Mouse (Mus musculus) intestine, embryonic 15.5 days (tissue): ENCODE measurements around the gene Cers2. TPM values are rescaled to one million over a fixed set of nuclear protein-coding genes. Genes with fewer than 3 reads are reported as not detected.

ENCODE experiments used
- ATAC-seq: fragments of 200-750 bp; cut with Nextera tagmentation; 2 replicates; pipeline ENCODE4 v1.8.0; 2017; ENCODE audit warnings: moderate TSS enrichment, moderate library complexity
- H3K27ac ChIP-seq: fragments of 300-500 bp; sonication (generic); 2 replicates; pipeline ENCODE4 v1.5.1; 2015; ENCODE audit warnings: mild to moderate bottlenecking, inconsistent platforms
- H3K27me3 ChIP-seq: fragments of 300-500 bp; sonication (generic); replicated peaks from 2 replicates; pipeline ENCODE4 v1.6.1; 2015; ENCODE audit warnings: inconsistent platforms
- H3K36me3 ChIP-seq: fragments of 300-500 bp; sonication (generic); 2 replicates; pipeline ENCODE4 v1.6.1; 2015; ENCODE audit warnings: inconsistent platforms
- H3K4me1 ChIP-seq: fragments of 300-500 bp; sonication (generic); replicated peaks from 2 replicates; pipeline ENCODE4 v1.6.1; 2015; ENCODE audit warnings: inconsistent platforms
- H3K4me2 ChIP-seq: fragments of 300-500 bp; sonication (generic); replicated peaks from 2 replicates; pipeline ENCODE4 v1.6.1; 2015; ENCODE audit warnings: mild to moderate bottlenecking, inconsistent platforms
- H3K4me3 ChIP-seq: fragments of 300-500 bp; sonication (generic); replicated peaks from 2 replicates; pipeline ENCODE4 v1.5.1; 2015; ENCODE audit warnings: inconsistent platforms
- H3K9ac ChIP-seq: fragments of 300-500 bp; sonication (generic); 2 replicates; pipeline ENCODE4 v1.6.1; 2015; ENCODE audit warnings: inconsistent platforms
- H3K9me3 ChIP-seq: fragments of 300-500 bp; sonication (generic); 2 replicates; pipeline ENCODE4 v1.6.1; 2016; ENCODE audit warnings: inconsistent platforms
- WGBS: fragments of 180-500 bp; shearing (Covaris S2); methylation state at CpG from one replicate; pipeline ENCODE4 v1.1.7; 2015; 5-methylcytosine and 5-hydroxymethylcytosine counted together
- polyA plus RNA-seq: library from polyadenylated mRNA; unstranded; fragments of >200 nt; fragmentation: Nextera tagmentation; extraction: Ambion mirVana; gene quantifications from 2 replicates; pipeline ENCODE4 v1.2.1, GENCODE M21; 2015

The Cers2 gene
- polyA plus RNA-seq, 1 experiment from 2014 or later: 146 TPM

DNA sequence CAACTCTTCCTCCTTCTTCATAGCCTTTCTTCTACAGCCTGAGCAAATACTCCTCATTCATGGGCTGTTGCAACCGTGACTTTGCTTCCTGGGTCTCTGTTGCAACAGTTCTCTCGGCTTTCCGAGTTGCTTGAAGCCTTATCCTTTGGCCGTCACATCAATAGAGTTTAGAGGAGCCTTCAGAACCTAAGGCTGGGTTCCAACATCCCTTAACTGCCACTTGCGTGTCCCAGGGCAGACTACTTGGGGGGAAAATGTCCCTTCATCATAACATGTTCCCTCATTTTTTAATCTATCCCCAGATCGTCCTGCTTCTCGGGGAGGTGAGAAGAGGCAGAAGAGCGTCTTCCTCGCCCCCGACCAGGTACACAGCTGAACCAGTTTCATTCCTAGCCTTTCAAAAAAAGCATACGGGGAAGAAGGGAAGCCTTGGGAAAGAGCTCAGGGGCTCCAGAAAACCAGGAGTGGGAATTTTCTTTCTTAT is 32.2 kb upstream of the Cers2 start:
- Histone ChIP-seq H3K27me3 (no peaks in the 10 kb centered on the region), H3K4me1 (peaks cover 16% of the 10 kb centered on the region), H3K9ac (peak overlapping the region; percentile 78), H3K4me3 (peak overlapping the region; percentile 60), H3K9me3 (no peaks in the 10 kb centered on the region), H3K36me3 (no peaks in the 10 kb centered on the region), H3K27ac (peak overlapping the region; percentile 97), H3K4me2 (peak overlapping the region; percentile 79)
- peak; percentile 14; the same call in 1 of the 2 replicates for ATAC-seq
- under 1% methylated on average over 11 of the region's 11 CpGs for WGBS

DNA sequence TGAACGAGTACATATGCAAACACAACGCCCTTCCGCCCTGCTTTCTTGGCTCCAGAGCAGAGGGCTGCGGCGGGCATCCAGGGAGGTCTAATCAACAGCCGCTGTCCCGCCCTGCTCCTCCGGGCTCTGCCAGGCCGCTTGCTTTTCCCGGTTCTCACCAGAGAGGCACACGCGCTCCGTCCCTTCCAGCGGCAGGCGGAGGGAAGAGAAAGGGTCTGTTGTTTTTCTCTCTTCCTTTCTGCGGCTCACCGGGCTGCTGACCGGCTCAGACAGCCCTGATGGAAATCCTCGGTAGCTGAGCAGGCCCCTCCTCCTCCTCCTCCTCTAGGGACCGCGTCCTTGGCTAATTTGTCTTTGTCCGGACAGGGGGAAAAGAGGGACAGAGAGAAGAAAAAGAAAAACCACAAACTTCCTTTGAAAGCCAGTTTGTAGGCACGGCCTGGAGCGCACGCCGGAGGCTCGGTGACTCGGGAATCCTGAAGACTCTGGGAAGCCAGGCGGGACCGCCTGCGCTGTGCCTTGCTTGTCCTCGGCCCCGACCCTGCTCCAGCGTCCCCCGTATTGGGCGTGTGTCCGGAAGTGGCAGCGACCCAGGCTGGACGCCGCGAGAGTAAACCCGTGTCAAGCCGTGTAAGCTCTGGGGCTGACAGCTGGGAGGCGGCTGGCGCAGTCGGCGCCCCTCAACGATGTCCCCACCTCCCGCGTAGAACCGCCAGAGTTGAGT is 31.6 kb upstream of the Cers2 start:
- WGBS: under 1% methylated on average over 51 of the region's 51 CpGs
- peak; percentile 74 for ATAC-seq
- peak overlapping the region; percentile 78 for H3K9ac ChIP-seq

DNA sequence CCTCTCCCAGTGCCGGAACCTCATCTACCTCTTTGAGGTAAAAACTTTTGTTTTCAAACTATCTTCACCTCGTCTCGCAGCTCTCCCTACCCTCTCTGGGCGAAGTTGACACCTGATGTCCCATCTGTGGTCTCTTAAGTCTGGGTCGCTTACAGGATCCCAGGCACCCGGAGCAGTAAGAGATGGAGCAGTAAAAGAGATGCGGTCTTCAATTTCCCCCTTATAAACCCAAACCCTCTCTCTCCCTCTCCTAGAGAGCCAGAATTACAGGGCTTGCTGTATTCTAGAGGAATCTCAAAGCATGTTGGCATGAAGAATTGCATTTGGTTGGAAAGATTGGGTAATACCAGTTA is 31.0 kb upstream of the Cers2 start:
- no peaks in the 10 kb centered on the region for H3K27me3 ChIP-seq
- H3K36me3 ChIP-seq: peaks cover 7% of the 10 kb centered on the region
- H3K4me1 ChIP-seq: peaks cover 15% of the 10 kb centered on the region
- no peaks in the 10 kb centered on the region for H3K9me3 ChIP-seq
- WGBS: 3% methylated on average over 7 of the region's 7 CpGs
- no peak for ATAC-seq
- H3K9ac ChIP-seq: peak overlapping the region; percentile 78
- H3K27ac ChIP-seq: peak overlapping the region; percentile 97
- peak overlapping the region; percentile 60 for H3K4me3 ChIP-seq
- peak overlapping the region; percentile 79 for H3K4me2 ChIP-seq

More for the DNA sequence above, 31.6 kb upstream of the Cers2 start:
- Histone ChIP-seq H3K4me1 (peaks cover 15% of the 10 kb centered on the region), H3K36me3 (peaks cover 5% of the 10 kb centered on the region; the same call in 1 of the 2 replicates), H3K9me3 (no peaks in the 10 kb centered on the region), H3K4me2 (peak overlapping the region; percentile 79), H3K4me3 (peak overlapping the region; percentile 60), H3K27me3 (no peaks in the 10 kb centered on the region), H3K27ac (peak overlapping the region; percentile 97)

DNA sequence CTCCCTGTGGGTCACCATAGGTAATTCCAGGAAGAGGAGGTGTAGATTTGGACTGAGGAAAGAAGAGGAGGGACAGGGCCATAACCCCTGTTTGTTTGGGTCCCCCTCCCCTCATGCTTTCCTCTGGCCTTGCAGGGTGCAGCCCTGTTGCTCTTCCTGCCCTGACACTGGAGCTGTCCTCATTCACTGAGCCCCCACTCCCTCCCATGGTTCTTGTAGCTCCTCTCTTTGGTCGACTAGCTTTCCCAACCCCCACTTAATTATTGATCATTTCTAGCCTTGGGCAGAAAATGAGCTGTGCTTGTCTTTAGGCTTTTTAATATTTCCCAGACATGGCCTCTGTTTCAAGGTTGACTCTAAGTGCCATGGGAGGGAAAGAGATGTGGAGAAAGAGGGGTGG is 30.5 kb upstream of the Cers2 start:
- Histone ChIP-seq H3K27me3 (no peaks in the 10 kb centered on the region), H3K9ac (peak overlapping the region; percentile 78), H3K9me3 (no peaks in the 10 kb centered on the region), H3K27ac (peak overlapping the region; percentile 97), H3K4me1 (peaks cover 15% of the 10 kb centered on the region), H3K36me3 (peaks cover 9% of the 10 kb centered on the region), H3K4me3 (peak overlapping the region; percentile 60), H3K4me2 (peak overlapping the region; percentile 79)
- WGBS: 0% methylated on average over 1 of the region's 1 CpGs
- no peak for ATAC-seq

DNA sequence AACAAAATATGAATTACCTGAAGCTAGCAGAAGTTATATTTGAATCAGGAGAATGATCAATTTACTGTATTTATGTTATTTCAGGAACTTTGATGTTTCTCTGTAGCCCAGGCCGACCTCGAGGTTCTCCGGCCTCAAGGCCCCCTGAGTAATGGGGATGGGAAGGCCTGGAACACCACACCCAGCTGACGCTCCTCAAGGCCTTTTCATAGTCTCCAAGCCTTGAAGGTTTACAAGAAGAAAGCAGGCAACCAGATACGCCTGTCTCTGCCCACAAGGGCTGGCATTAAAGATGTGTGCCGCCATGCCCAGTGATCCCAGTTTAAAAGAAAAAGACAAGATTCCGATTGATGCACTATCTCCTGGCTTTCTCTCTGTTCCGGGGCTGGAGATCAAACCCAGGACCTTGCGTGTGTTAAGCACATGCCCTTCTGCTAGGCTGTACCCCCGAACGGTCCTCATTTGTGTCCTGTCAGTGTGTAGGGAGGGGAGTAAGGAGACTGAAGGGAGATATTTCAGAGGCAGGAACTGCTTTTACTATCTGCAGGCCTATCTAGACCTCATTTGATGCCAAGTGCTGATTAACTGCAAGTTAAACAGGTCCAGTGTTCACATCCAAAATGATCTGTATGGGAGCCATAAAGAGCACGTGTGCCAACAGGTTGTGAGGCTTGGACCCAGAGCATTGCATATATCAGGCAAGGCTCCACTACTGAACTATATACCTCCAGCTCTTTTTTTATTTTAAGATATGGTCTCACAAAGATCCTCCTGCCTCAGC is 29.9 kb upstream of the Cers2 start:
- Histone ChIP-seq H3K9me3 (no peaks in the 10 kb centered on the region), H3K4me1 (peaks cover 15% of the 10 kb centered on the region), H3K9ac (no peak overlapping the region), H3K27me3 (no peaks in the 10 kb centered on the region), H3K4me3 (peak overlapping the region; percentile 60; the same call in 1 of the 2 replicates), H3K36me3 (peaks cover 9% of the 10 kb centered on the region), H3K4me2 (peak overlapping the region; percentile 79), H3K27ac (no peak overlapping the region)
- no peak for ATAC-seq
- 83% methylated on average over 12 of the region's 12 CpGs for WGBS

DNA sequence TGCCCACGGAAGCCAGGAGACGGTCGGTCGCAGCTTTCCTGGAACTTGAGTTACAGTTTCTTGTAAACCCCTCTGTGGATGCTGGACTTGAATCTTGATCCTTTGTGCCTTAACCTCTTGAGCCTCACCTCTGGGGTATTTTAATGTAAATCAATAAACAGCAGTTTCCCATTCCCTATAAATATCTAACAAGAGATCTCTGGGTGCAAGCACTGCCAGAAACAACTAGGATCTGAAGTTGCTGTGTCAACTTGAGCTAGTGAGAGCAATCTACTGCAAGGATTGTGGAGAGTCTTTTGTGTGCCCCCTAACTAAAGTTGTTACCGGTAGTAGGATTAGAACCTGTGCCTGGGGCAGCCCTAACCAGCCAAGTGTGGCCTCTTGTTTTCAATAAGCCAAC is 29.2 kb upstream of the Cers2 start:
- Histone ChIP-seq H3K27me3 (no peaks in the 10 kb centered on the region), H3K4me2 (no peak overlapping the region), H3K4me1 (peaks cover 15% of the 10 kb centered on the region), H3K9me3 (no peaks in the 10 kb centered on the region), H3K27ac (no peak overlapping the region), H3K36me3 (peaks cover 9% of the 10 kb centered on the region), H3K9ac (0 out of 2 replicates have a peak overlapping the region, but pooled peaks have one; percentile 10), H3K4me3 (no peak overlapping the region)
- no peak for ATAC-seq
- 87% methylated on average over 5 of the region's 5 CpGs for WGBS

DNA sequence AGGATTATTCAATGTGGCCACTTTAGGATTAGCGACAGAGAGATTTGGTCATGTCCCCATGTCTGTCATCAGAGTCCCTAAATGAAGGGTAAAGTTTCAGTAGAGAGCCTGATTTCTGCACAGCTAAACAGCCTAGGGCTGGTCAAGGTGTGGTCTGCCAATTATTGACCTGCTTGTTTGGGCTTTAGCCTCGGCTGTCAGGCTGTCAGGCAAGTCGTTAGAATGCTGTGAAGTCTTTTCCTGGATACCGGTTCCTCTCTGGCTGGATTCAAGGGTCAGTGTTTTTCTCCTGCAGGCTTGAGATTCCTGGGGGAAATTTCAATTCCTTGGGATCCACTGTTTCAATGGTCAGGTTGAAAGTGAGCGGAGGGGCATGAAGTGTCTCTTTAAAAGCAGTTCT is 28.6 kb upstream of the Cers2 start:
- Histone ChIP-seq H3K4me2 (no peak overlapping the region), H3K9me3 (no peaks in the 10 kb centered on the region), H3K36me3 (peaks cover 9% of the 10 kb centered on the region), H3K27me3 (no peaks in the 10 kb centered on the region), H3K9ac (no peak overlapping the region), H3K4me3 (no peak overlapping the region), H3K4me1 (peaks cover 15% of the 10 kb centered on the region), H3K27ac (peak overlapping the region; percentile 40; the same call in 1 of the 2 replicates)
- 48% methylated on average over 5 of the region's 5 CpGs for WGBS
- ATAC-seq: no peak

DNA sequence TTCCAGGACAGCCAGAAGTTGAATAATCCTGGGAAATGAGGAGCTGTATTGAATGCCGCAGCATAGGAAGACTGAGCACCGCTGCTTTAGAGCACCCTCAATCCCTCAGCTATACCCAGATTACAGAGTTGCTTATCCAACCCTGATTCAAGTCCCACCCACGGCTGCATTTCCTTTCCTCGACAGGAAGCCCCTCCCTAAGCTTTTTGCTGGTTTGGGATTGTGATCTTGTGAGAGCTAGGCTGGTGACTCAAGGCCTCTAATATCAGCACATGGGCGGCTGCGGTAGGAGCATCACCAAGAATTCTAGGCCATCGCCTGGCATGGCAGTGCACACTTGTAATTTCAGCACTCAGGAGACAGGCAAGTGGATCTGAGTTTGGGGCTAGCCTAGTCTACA is 28.1 kb upstream of the Cers2 start:
- peak overlapping the region; percentile 40; the same call in 1 of the 2 replicates for H3K27ac ChIP-seq
- no peak overlapping the region for H3K4me2 ChIP-seq
- peaks cover 20% of the 10 kb centered on the region for H3K4me1 ChIP-seq
- H3K9me3 ChIP-seq: no peaks in the 10 kb centered on the region
- ATAC-seq: no peak
- H3K27me3 ChIP-seq: no peaks in the 10 kb centered on the region
- WGBS: 82% methylated on average over 7 of the region's 7 CpGs
- no peak overlapping the region for H3K4me3 ChIP-seq
- no peak overlapping the region for H3K9ac ChIP-seq
- peaks cover 9% of the 10 kb centered on the region for H3K36me3 ChIP-seq

DNA sequence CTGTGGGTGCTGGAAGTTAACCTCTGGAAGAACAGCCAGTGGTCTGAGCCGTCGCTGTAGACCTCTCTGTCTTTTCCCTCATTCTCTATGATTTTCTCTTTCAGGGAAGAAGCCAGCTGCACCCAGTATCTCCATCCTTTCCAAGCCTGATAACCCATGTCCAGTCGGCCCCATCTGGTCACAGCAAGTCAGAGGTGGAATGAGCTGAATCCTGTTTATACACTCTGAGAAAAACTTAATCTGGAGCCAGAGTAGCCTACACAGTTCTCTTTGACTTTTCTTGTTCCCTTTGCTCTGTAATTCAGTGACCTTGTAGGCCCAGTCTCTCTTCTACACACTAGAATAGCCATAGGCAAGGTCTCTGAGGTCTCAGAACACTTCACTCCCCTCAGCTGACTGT is 27.1 kb upstream of the Cers2 start:
- H3K4me1 ChIP-seq: peaks cover 20% of the 10 kb centered on the region
- no peak overlapping the region for H3K27ac ChIP-seq
- no peaks in the 10 kb centered on the region for H3K27me3 ChIP-seq
- no peak overlapping the region for H3K4me2 ChIP-seq
- no peak for ATAC-seq
- no peak overlapping the region for H3K9ac ChIP-seq
- no peak overlapping the region for H3K4me3 ChIP-seq
- WGBS: 92% methylated on average over 3 of the region's 3 CpGs
- no peaks in the 10 kb centered on the region for H3K9me3 ChIP-seq
- peaks cover 9% of the 10 kb centered on the region for H3K36me3 ChIP-seq

DNA sequence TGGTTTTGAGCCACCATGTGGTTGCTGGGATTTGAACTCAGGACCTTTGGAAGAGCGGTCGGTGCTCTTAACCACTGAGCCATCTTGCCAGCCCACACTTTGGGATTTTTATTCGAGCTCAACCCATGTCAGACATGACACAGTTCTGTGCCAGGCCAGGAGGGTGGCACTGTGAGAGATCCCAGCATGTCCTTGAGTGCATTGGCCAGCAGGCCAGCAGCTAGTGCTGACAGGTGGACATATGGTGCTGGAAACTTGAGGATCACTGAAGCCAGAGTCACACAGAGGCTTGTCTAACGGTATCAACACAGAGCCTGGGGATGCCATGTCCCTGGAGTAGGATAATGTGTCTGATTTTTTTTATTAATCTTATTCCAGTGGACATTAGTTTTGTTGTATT is 25.2 kb upstream of the Cers2 start:
- H3K9me3 ChIP-seq: no peaks in the 10 kb centered on the region
- no peak overlapping the region for H3K4me3 ChIP-seq
- ATAC-seq: no peak
- 93% methylated on average over 4 of the region's 4 CpGs for WGBS
- H3K4me1 ChIP-seq: peaks cover 18% of the 10 kb centered on the region
- no peaks in the 10 kb centered on the region for H3K27me3 ChIP-seq
- H3K9ac ChIP-seq: no peak overlapping the region
- peaks cover 13% of the 10 kb centered on the region for H3K36me3 ChIP-seq
- no peak overlapping the region for H3K27ac ChIP-seq
- no peak overlapping the region for H3K4me2 ChIP-seq

DNA sequence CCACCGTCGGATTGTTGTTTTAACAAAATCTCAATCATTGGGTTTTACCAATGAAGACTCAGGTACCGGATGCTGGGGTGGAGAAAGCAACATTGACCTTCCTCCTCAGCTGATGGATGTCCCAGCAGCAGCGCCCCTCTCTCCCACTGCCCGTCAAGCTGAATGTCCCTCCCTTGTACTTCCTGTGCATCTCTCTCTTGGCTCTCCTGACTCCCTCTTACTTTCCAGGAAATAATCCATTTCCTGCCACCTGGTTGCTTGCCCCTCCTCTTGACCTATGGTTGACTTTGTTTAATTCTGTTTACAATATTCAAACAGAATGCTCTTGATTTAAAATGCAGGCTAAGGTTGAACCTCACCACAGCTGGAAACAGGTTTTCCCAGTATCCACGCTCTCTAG is 24.4 kb upstream of the Cers2 start:
- peaks cover 11% of the 10 kb centered on the region; the same call in 1 of the 2 replicates for H3K4me1 ChIP-seq
- H3K4me3 ChIP-seq: no peak overlapping the region
- H3K9ac ChIP-seq: no peak overlapping the region
- peaks cover 18% of the 10 kb centered on the region for H3K36me3 ChIP-seq
- ATAC-seq: no peak
- H3K27me3 ChIP-seq: no peaks in the 10 kb centered on the region
- no peaks in the 10 kb centered on the region for H3K9me3 ChIP-seq
- no peak overlapping the region for H3K27ac ChIP-seq
- WGBS: 68% methylated on average over 6 of the region's 6 CpGs
- no peak overlapping the region for H3K4me2 ChIP-seq

DNA sequence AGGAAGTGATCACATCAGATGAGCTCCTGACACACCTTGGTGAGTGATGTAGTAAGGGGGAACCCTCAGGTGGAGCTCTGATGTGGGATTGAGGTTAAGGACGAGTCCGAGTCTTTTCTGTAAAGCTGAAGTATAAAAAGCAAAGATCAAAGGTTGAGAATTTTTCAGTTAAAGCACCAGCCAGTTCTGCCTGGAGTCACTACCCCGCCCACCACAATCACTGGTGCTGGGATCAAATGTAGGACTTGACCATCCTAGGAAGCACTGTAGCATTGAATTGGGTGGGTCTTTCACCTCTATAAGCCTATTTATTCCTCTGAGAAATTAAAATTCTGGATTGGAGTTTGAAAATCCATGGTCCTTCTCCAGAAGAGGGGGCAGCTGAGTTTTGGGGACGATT is 23.6 kb upstream of the Cers2 start:
- no peak overlapping the region for H3K4me2 ChIP-seq
- H3K4me3 ChIP-seq: no peak overlapping the region
- peak; percentile 27 for ATAC-seq
- no peaks in the 10 kb centered on the region for H3K27me3 ChIP-seq
- H3K27ac ChIP-seq: peak overlapping the region; percentile 7; the same call in 1 of the 2 replicates
- peaks cover 13% of the 10 kb centered on the region; the same call in 1 of the 2 replicates for H3K4me1 ChIP-seq
- H3K9ac ChIP-seq: no peak overlapping the region
- H3K36me3 ChIP-seq: peaks cover 22% of the 10 kb centered on the region
- H3K9me3 ChIP-seq: no peaks in the 10 kb centered on the region
- WGBS: 70% methylated on average over 4 of the region's 4 CpGs
